Mouse (Mus musculus): ENCODE measurements around the gene Ulk4. TPM values are rescaled to one million over a fixed set of nuclear protein-coding genes. Genes with fewer than 3 reads are reported as not detected.
A peak's percentile ranks its signal among the peaks of the same experiment; 100 is the strongest.

Gene Ulk4
- polyA plus RNA-seq, 1 experiment from 2014 or later: 23.2 TPM

GRCm38 (mm10) chr9:121127025-121127424 is 150.0 kb downstream of the Ulk4 start:
- Histone ChIP-seq H3K36me3 (replicated peaks; ENCODE audit: insufficient read depth, low read length) (no peaks in the 10 kb centered on the region), H3K4me1 (ENCODE audit: insufficient read depth) (no peaks in the 10 kb centered on the region), H3K27me3 (ENCODE audit: insufficient read depth, low read length) (no peaks in the 10 kb centered on the region), H3K4me3 (ENCODE audit: low read depth, low read length) (no peak overlapping the region), H3K9ac (replicated peaks) (no peak overlapping the region), H3K27ac (ENCODE audit: low read depth) (no peak overlapping the region), H3K9me3 (ENCODE audit: low read length) (no peaks in the 10 kb centered on the region), H3K4me2 (ENCODE audit: low read depth, low read length) (no peak overlapping the region)
- no peak for DNase-seq
- ATAC-seq: no peak
- TF ChIP-seq CTCF (IDR thresholded peaks at IDR 0.05; ENCODE audit: low read depth) (no peak), EP300 (IDR thresholded peaks at IDR 0.05; ENCODE audit: low read depth) (no peak)
- WGBS (ENCODE audit: insufficient replicate concordance): 70% methylated on average over 2 of the region's 2 CpGs

- H3K9me3 ChIP-seq (ENCODE audit: low read length): no peaks in the 10 kb centered on the region
- 71% methylated on average over 8 of the region's 8 CpGs for WGBS (ENCODE audit: insufficient replicate concordance)
Observed at GRCm38 (mm10) chr9:121124705-121125104, 152.3 kb downstream of the Ulk4 start.

GRCm38 (mm10) chr9:121122039-121122438 is 155.0 kb downstream of the Ulk4 start:
- no peak for DNase-seq
- WGBS (ENCODE audit: insufficient replicate concordance): 38% methylated on average over 5 of the region's 5 CpGs

More at GRCm38 (mm10) chr9:121124705-121125104, 152.3 kb downstream of the Ulk4 start:
- H3K9ac ChIP-seq (replicated peaks): no peak overlapping the region
- H3K4me2 ChIP-seq (ENCODE audit: low read depth, low read length): no peak overlapping the region
- H3K4me3 ChIP-seq (ENCODE audit: low read depth, low read length): no peak overlapping the region
- H3K27ac ChIP-seq (ENCODE audit: low read depth): no peak overlapping the region
- ATAC-seq (no peak), DNase-seq (no peak)
- H3K4me1 ChIP-seq (ENCODE audit: insufficient read depth): no peaks in the 10 kb centered on the region
- TF ChIP-seq EP300 (IDR thresholded peaks at IDR 0.05; ENCODE audit: low read depth) (no peak), CTCF (IDR thresholded peaks at IDR 0.05; ENCODE audit: low read depth) (no peak)
- no peaks in the 10 kb centered on the region for H3K27me3 ChIP-seq (ENCODE audit: insufficient read depth, low read length)
- no peaks in the 10 kb centered on the region for H3K36me3 ChIP-seq (replicated peaks; ENCODE audit: insufficient read depth, low read length)

GRCm38 (mm10) chr9:121117936-121118335 is 159.1 kb downstream of the Ulk4 start:
- WGBS (ENCODE audit: insufficient replicate concordance): 44% methylated on average over 4 of the region's 4 CpGs
- TF ChIP-seq CTCF (IDR thresholded peaks at IDR 0.05; ENCODE audit: low read depth): no peak
- no peak for TF ChIP-seq EP300 (IDR thresholded peaks at IDR 0.05; ENCODE audit: low read depth)
- no peaks in the 10 kb centered on the region for H3K9me3 ChIP-seq (ENCODE audit: low read length)
- 0 out of 2 replicates have a peak, but pooled peaks cover 4% of the 10 kb centered on the region for H3K27me3 ChIP-seq (ENCODE audit: insufficient read depth, low read length)
- no peak overlapping the region for H3K4me2 ChIP-seq (ENCODE audit: low read depth, low read length)
- H3K36me3 ChIP-seq (replicated peaks; ENCODE audit: insufficient read depth, low read length): no peaks in the 10 kb centered on the region
- H3K4me3 ChIP-seq (ENCODE audit: low read depth, low read length): no peak overlapping the region
- H3K4me1 ChIP-seq (ENCODE audit: insufficient read depth): no peaks in the 10 kb centered on the region
- H3K9ac ChIP-seq (replicated peaks): no peak overlapping the region
- no peak for ATAC-seq
- no peak overlapping the region for H3K27ac ChIP-seq (ENCODE audit: low read depth)
- DNase-seq: no peak

More at GRCm38 (mm10) chr9:121122039-121122438, 155.0 kb downstream of the Ulk4 start:
- H3K36me3 ChIP-seq (replicated peaks; ENCODE audit: insufficient read depth, low read length): no peaks in the 10 kb centered on the region
- no peak overlapping the region for H3K27ac ChIP-seq (ENCODE audit: low read depth)
- no peak overlapping the region for H3K4me2 ChIP-seq (ENCODE audit: low read depth, low read length)
- TF ChIP-seq EP300 (IDR thresholded peaks at IDR 0.05; ENCODE audit: low read depth) (no peak), CTCF (IDR thresholded peaks at IDR 0.05; ENCODE audit: low read depth) (no peak)
- H3K27me3 ChIP-seq (ENCODE audit: insufficient read depth, low read length): no peaks in the 10 kb centered on the region
- no peak overlapping the region for H3K9ac ChIP-seq (replicated peaks)
- H3K4me1 ChIP-seq (ENCODE audit: insufficient read depth): no peaks in the 10 kb centered on the region
- no peaks in the 10 kb centered on the region for H3K9me3 ChIP-seq (ENCODE audit: low read length)
- no peak overlapping the region for H3K4me3 ChIP-seq (ENCODE audit: low read depth, low read length)
- ATAC-seq: no peak

- Histone ChIP-seq H3K4me1 (ENCODE audit: insufficient read depth) (no peaks in the 10 kb centered on the region), H3K36me3 (replicated peaks; ENCODE audit: insufficient read depth, low read length) (no peaks in the 10 kb centered on the region), H3K9ac (replicated peaks) (no peak overlapping the region), H3K9me3 (ENCODE audit: low read length) (no peaks in the 10 kb centered on the region), H3K27me3 (ENCODE audit: insufficient read depth, low read length) (0 out of 2 replicates have a peak, but pooled peaks cover 4% of the 10 kb centered on the region), H3K27ac (ENCODE audit: low read depth) (no peak overlapping the region), H3K4me3 (ENCODE audit: low read depth, low read length) (no peak overlapping the region), H3K4me2 (ENCODE audit: low read depth, low read length) (no peak overlapping the region)
- TF ChIP-seq CTCF (IDR thresholded peaks at IDR 0.05; ENCODE audit: low read depth) (no peak), EP300 (IDR thresholded peaks at IDR 0.05; ENCODE audit: low read depth) (no peak)
- WGBS (ENCODE audit: insufficient replicate concordance): 51% methylated on average over 1 of the region's 1 CpGs
- ATAC-seq (no peak), DNase-seq (no peak)
Observed at GRCm38 (mm10) chr9:121112131-121112530, 164.9 kb downstream of the Ulk4 start.

- Histone ChIP-seq H3K27ac (ENCODE audit: low read depth) (no peak overlapping the region), H3K9me3 (ENCODE audit: low read length) (no peaks in the 10 kb centered on the region), H3K36me3 (replicated peaks; ENCODE audit: insufficient read depth, low read length) (no peaks in the 10 kb centered on the region), H3K4me1 (ENCODE audit: insufficient read depth) (no peaks in the 10 kb centered on the region), H3K4me3 (ENCODE audit: low read depth, low read length) (no peak overlapping the region), H3K4me2 (ENCODE audit: low read depth, low read length) (no peak overlapping the region), H3K27me3 (ENCODE audit: insufficient read depth, low read length) (no peaks in the 10 kb centered on the region), H3K9ac (replicated peaks) (no peak overlapping the region)
- peak; percentile 85 for DNase-seq
- WGBS (ENCODE audit: insufficient replicate concordance): 15% methylated on average over 10 of the region's 10 CpGs
- TF ChIP-seq EP300 (IDR thresholded peaks at IDR 0.05; ENCODE audit: low read depth) (no peak), CTCF (IDR thresholded peaks at IDR 0.05; ENCODE audit: low read depth) (peak; percentile 95)
- no peak for ATAC-seq
Observed at GRCm38 (mm10) chr9:121108110-121108509, 168.9 kb downstream of the Ulk4 start.

- H3K27ac ChIP-seq (ENCODE audit: low read depth): no peak overlapping the region
- no peaks in the 10 kb centered on the region for H3K36me3 ChIP-seq (replicated peaks; ENCODE audit: insufficient read depth, low read length)
- no peaks in the 10 kb centered on the region for H3K27me3 ChIP-seq (ENCODE audit: insufficient read depth, low read length)
- ATAC-seq: no peak
- no peak overlapping the region for H3K4me3 ChIP-seq (ENCODE audit: low read depth, low read length)
- no peak overlapping the region for H3K9ac ChIP-seq (replicated peaks)
- WGBS (ENCODE audit: insufficient replicate concordance): 54% methylated on average over 5 of the region's 5 CpGs
- TF ChIP-seq CTCF (IDR thresholded peaks at IDR 0.05; ENCODE audit: low read depth) (no peak), EP300 (IDR thresholded peaks at IDR 0.05; ENCODE audit: low read depth) (no peak)
- no peak for DNase-seq
- H3K4me2 ChIP-seq (ENCODE audit: low read depth, low read length): no peak overlapping the region
- H3K9me3 ChIP-seq (ENCODE audit: low read length): no peaks in the 10 kb centered on the region
- H3K4me1 ChIP-seq (ENCODE audit: insufficient read depth): no peaks in the 10 kb centered on the region
Observed at GRCm38 (mm10) chr9:121107643-121108042, 169.4 kb downstream of the Ulk4 start.

Measured in liver, postnatal 0 days (tissue).